Mouse (Mus musculus) kidney, adult 9 months (tissue): ENCODE data around the gene Nfya.
"Not testable (repeated sequence)": the region's sequence is repeated elsewhere in the genome, so short reads cannot be mapped to it uniquely, and the experiment has no call there.

Source experiments
- DNase-seq: peaks from one replicate; pipeline ENCODE4 v3.0.0; 2022

Gene Nfya

GRCm38 (mm10) chr17:48391446-48391845, 18.3 kb downstream of the Nfya start:
- peak; percentile 55 for DNase-seq

- DNase-seq, result no peak
These were observed 20.3 kb downstream of the Nfya start for GRCm38 (mm10) chr17:48389442-48389841.

- DNase-seq, result no peak
These were observed 21.0 kb downstream of the Nfya start for GRCm38 (mm10) chr17:48388666-48389065.

GRCm38 (mm10) chr17:48385786-48386461, 23.8 kb downstream of the Nfya start:
- no peak for DNase-seq

- DNase-seq, result no peak
These were observed 30.7 kb downstream of the Nfya start for GRCm38 (mm10) chr17:48379050-48379449.

GRCm38 (mm10) chr17:48376102-48376501, 33.6 kb downstream of the Nfya start:
- no peak for DNase-seq

- no peak for DNase-seq
These were observed 36.7 kb downstream of the Nfya start for GRCm38 (mm10) chr17:48372987-48373386.

- DNase-seq, result peak; percentile 54
These were observed 38.1 kb downstream of the Nfya start for GRCm38 (mm10) chr17:48371621-48372020.

GRCm38 (mm10) chr17:48366806-48367205, 42.9 kb downstream of the Nfya start:
- DNase-seq, result no peak

GRCm38 (mm10) chr17:48365511-48366155, 44.1 kb downstream of the Nfya start:
- DNase-seq, result no peak

GRCm38 (mm10) chr17:48363421-48363965, 46.2 kb downstream of the Nfya start:
- DNase-seq, result no peak

GRCm38 (mm10) chr17:48362966-48363365, 46.7 kb downstream of the Nfya start:
- peak; percentile 31 for DNase-seq

- DNase-seq, result no peak
These were observed 47.4 kb downstream of the Nfya start for GRCm38 (mm10) chr17:48362346-48362745.

GRCm38 (mm10) chr17:48360462-48360861, 49.2 kb downstream of the Nfya start:
- no peak for DNase-seq

GRCm38 (mm10) chr17:48359616-48360015, 50.1 kb downstream of the Nfya start, which contains the start of gene Treml1:
Gene Treml1, plus strand, starts transcription at chr17:48359916.
- no peak for DNase-seq

- DNase-seq, result no peak
These were observed 51.8 kb downstream of the Nfya start for GRCm38 (mm10) chr17:48357892-48358291.

- DNase-seq, result no peak
These were observed 53.9 kb downstream of the Nfya start for GRCm38 (mm10) chr17:48355822-48356221.

- not testable (repeated sequence) for DNase-seq
These were observed 56.7 kb downstream of the Nfya start for GRCm38 (mm10) chr17:48352976-48353375.

GRCm38 (mm10) chr17:48350681-48351193, 59.0 kb downstream of the Nfya start:
- no peak for DNase-seq

- no peak for DNase-seq
These were observed 62.4 kb downstream of the Nfya start for GRCm38 (mm10) chr17:48347287-48347686.

- DNase-seq, result no peak
These were observed 62.9 kb downstream of the Nfya start for GRCm38 (mm10) chr17:48346834-48347233.

GRCm38 (mm10) chr17:48346231-48346630, 63.5 kb downstream of the Nfya start, which contains the start of gene Trem2:
Gene Trem2, plus strand, starts transcription at chr17:48346401.
- no peak for DNase-seq

GRCm38 (mm10) chr17:48345824-48346223, 63.9 kb downstream of the Nfya start:
- DNase-seq, result no peak

GRCm38 (mm10) chr17:48343065-48343464, 66.6 kb downstream of the Nfya start:
- no peak for DNase-seq
